In genomic region chr5:36367181-36367610, GRCm38 (mm10) we compare ENCODE assay signal across 10 mouse cellular contexts. TPM values are rescaled to one million over a fixed set of nuclear protein-coding genes. Genes with fewer than 3 reads are reported as not detected.
DNase-seq lines count a peak whose midpoint lies in the region; ATAC-seq and TF ChIP-seq lines count a peak whose summit lies in the region.
"Had no signal": no experiment of that assay in that cellular context is flagged by ENCODE, and none has a peak within 500 bp of the region (broad histone marks: within the 10 kb centered on the region; RNA-seq: fewer than 3 reads in every experiment).

No protein-coding gene starts in this region.

- no peak overlapping the region for H3ac ChIP-seq in myocyte (ENCODE audit: control insufficient read depth, insufficient read length)

- H3K36me3 ChIP-seq in limb, embryonic 15.5 days, result no peaks in the 10 kb centered on the region
- no peaks in the 10 kb centered on the region for H3K36me3 ChIP-seq in limb, embryonic 10.5 days
- H3K36me3 ChIP-seq in myocyte (ENCODE audit: control insufficient read depth, insufficient read depth), result peaks cover 3% of the 10 kb centered on the region
- H3K36me3 ChIP-seq: embryonic facial prominence, embryonic 15.5 days had no signal

- peaks cover 59% of the 10 kb centered on the region for H3K4me1 ChIP-seq in limb, embryonic 15.5 days
- H3K4me1 ChIP-seq in limb, embryonic 10.5 days, result peaks cover 71% of the 10 kb centered on the region

- H3K79me2 ChIP-seq in myocyte (ENCODE audit: control insufficient read depth, insufficient read depth), result peaks cover 46% of the 10 kb centered on the region

- H3K4me3 ChIP-seq in limb, embryonic 15.5 days, result no peak overlapping the region
- H3K4me3 ChIP-seq in limb, embryonic 10.5 days, result no peak overlapping the region
- H3K4me3 ChIP-seq in myocyte, result no peak overlapping the region
- H3K4me3 ChIP-seq: embryonic facial prominence, embryonic 15.5 days had no signal

- H3K27ac ChIP-seq in limb, embryonic 15.5 days, result peak overlapping the region; percentile 59; the same call in 1 of the 2 replicates
- H3K27ac ChIP-seq in limb, embryonic 10.5 days, result no peak overlapping the region

- no peak overlapping the region for H3K9ac ChIP-seq in limb, embryonic 15.5 days
- H3K9ac ChIP-seq: embryonic facial prominence, embryonic 15.5 days had no signal

- H3K27me3 ChIP-seq in limb, embryonic 15.5 days, result no peaks in the 10 kb centered on the region
- H3K27me3 ChIP-seq in limb, embryonic 10.5 days (ENCODE audit: low read depth, poor library complexity, severe bottlenecking), result no peaks in the 10 kb centered on the region
- H3K27me3 ChIP-seq in myocyte (ENCODE audit: control insufficient read depth, insufficient read depth, insufficient read length), result no peaks in the 10 kb centered on the region
- H3K27me3 ChIP-seq: embryonic facial prominence, embryonic 15.5 days; Patski had no signal

- no peak for ATAC-seq in limb, embryonic 15.5 days (ENCODE audit: insufficient number of reproducible peaks, low FRiP score, low TSS enrichment, low read depth)
- ATAC-seq: Patski had no signal

- DNase-seq in limb, embryonic 10.5 days (ENCODE audit: low spot score), result no peak
- DNase-seq in adrenal gland, postnatal 14 days, result peak; percentile 71
- DNase-seq in heart, adult 18-20 months, result peak; percentile 77 to 81
- no peak for DNase-seq in thymus, postnatal 4 days
- no peak for DNase-seq in urinary bladder, postnatal 4 days (ENCODE audit: low spot score in 2 of 2)
- DNase-seq: lung, adult 2 months had no signal

- TF ChIP-seq POLR2A in myocyte (IDR thresholded peaks at IDR 0.05; ENCODE audit: insufficient read length, low read depth), result no peak

- no peak overlapping the region for H3K4me2 ChIP-seq in limb, embryonic 15.5 days
- peak overlapping the region; percentile 49 for H3K4me2 ChIP-seq in myocyte (ENCODE audit: low read depth)
- H3K4me2 ChIP-seq: embryonic facial prominence, embryonic 15.5 days had no signal

- whole genome bisulfite sequencing in limb, embryonic 15.5 days, result 54% methylated on average over 3 of the region's 3 CpGs
- WGBS in limb, embryonic 10.5 days, result 75% methylated on average over 3 of the region's 3 CpGs

- H3K9me3 ChIP-seq in limb, embryonic 15.5 days, result no peaks in the 10 kb centered on the region
- H3K9me3 ChIP-seq in limb, embryonic 10.5 days (replicated peaks), result no peaks in the 10 kb centered on the region
- H3K9me3 ChIP-seq: embryonic facial prominence, embryonic 15.5 days had no signal

TF ChIP-seq in myocyte, 11 proteins besides CTCF, POLR2A, EP300 and RAD21:
- TF ChIP-seq TCF12 (IDR thresholded peaks at IDR 0.05; ENCODE audit: insufficient read depth, poor library complexity, severe bottlenecking) (no peak), CEBPB (IDR thresholded peaks at IDR 0.05; ENCODE audit: insufficient read depth, poor library complexity, severe bottlenecking) (no peak), POLR2AphosphoS2 (IDR thresholded peaks at IDR 0.05; ENCODE audit: insufficient read length, low read depth) (no peak), REST (IDR thresholded peaks at IDR 0.05; ENCODE audit: insufficient read depth, insufficient read length) (no peak), MYOD1 (IDR thresholded peaks at IDR 0.05; ENCODE audit: control insufficient read depth in 1 of 3, insufficient read length in 2 of 3, low read depth in 2 of 3) (peak in 1 of 3 experiments; percentile 53), MYOG (IDR thresholded peaks at IDR 0.05; ENCODE audit: control insufficient read depth in 1 of 3, insufficient read depth in 1 of 3, insufficient read length in 2 of 3, low read depth in 2 of 3) (no peak)

RNA-seq across cellular contexts. Expression of gene Sorcs2, which starts 30.7 kb away (rescaled TPM):
- 25.4 and 26.6 TPM in 2 replicates for polyA plus RNA-seq in limb, embryonic 15.5 days (2015; fragmentation: Nextera tagmentation; extraction: Ambion mirVana)
- 6.1 and 8.3 TPM in 2 replicates for polyA plus RNA-seq in limb, embryonic 10.5 days (2016; fragmentation: Nextera tagmentation; extraction: Ambion mirVana)
- total RNA-seq in adrenal gland, postnatal 14 days (2021), result 10.1 and 10.3 TPM in 2 replicates
- 10 to 100 TPM in 1 of 2 experiments, 1 to 10 TPM in 1; 8.2 to 11.0 TPM for total RNA-seq in heart, adult 18-20 months (2021)
- polyA plus RNA-seq in myocyte (2012; fragmentation: generic; extraction: Trizol), result 58.2 TPM

Comparison
In these comparisons a context has a peak if more than half of its experiments do, and no peak if none do; other contexts are left out.
1. DNase-seq: peak in adrenal gland, postnatal 14 days (single experiment) and heart, adult 18-20 months (2 of 2); none in limb, embryonic 10.5 days (single experiment), thymus, postnatal 4 days (single experiment) and urinary bladder, postnatal 4 days (0 of 2).